Mouse (Mus musculus): ENCODE results near the gene Ctla4. TPM values are rescaled to one million over a fixed set of nuclear protein-coding genes. Genes with fewer than 3 reads are reported as not detected.

Ctla4 gene
- total RNA-seq, 1 experiment from 2014 or later = 12.5 TPM

- ATAC-seq (replicated peaks; ENCODE audit: insufficient number of reproducible peaks, low FRiP score, low TSS enrichment, poor library complexity, severe bottlenecking) = no peak
Observed at GRCm38 (mm10) chr1:60948112-60948511, 61.3 kb downstream of the Ctla4 start.

DNA sequence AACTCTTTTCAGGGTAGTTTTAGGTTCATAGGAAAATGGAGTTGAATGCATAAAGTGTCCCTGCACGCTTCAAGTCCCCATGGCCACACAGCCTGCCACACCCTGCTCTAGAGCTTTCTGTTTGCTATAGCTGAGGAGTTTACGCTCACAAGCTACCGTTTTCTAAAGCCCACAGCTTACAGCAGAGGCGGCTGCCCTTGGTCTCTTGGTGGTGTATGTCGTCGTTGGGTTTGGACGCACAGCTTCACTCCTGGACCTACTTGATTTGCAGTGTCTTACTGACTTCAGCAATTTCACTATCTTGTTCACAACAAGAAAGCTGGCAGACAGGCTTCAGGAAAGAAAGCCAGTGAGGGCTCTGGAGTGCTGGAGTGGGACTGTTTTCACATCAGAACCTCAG is 66.2 kb downstream of the Ctla4 start:
- no peak for ATAC-seq (replicated peaks; ENCODE audit: insufficient number of reproducible peaks, low FRiP score, low TSS enrichment, poor library complexity, severe bottlenecking)

- ATAC-seq (replicated peaks; ENCODE audit: insufficient number of reproducible peaks, low FRiP score, low TSS enrichment, poor library complexity, severe bottlenecking) = no peak
Observed at GRCm38 (mm10) chr1:60953686-60954085, 66.9 kb downstream of the Ctla4 start.

- no peak for ATAC-seq (replicated peaks; ENCODE audit: insufficient number of reproducible peaks, low FRiP score, low TSS enrichment, poor library complexity, severe bottlenecking)
Observed at GRCm38 (mm10) chr1:60954759-60955158, 68.0 kb downstream of the Ctla4 start.

- no peak for ATAC-seq (replicated peaks; ENCODE audit: insufficient number of reproducible peaks, low FRiP score, low TSS enrichment, poor library complexity, severe bottlenecking)
Observed at GRCm38 (mm10) chr1:60955186-60955585, 68.4 kb downstream of the Ctla4 start.

- ATAC-seq (replicated peaks; ENCODE audit: insufficient number of reproducible peaks, low FRiP score, low TSS enrichment, poor library complexity, severe bottlenecking) = no peak
Observed at GRCm38 (mm10) chr1:60956196-60956595, 69.4 kb downstream of the Ctla4 start.

GRCm38 (mm10) chr1:60958287-60958686 is 71.5 kb downstream of the Ctla4 start:
- no peak for ATAC-seq (replicated peaks; ENCODE audit: insufficient number of reproducible peaks, low FRiP score, low TSS enrichment, poor library complexity, severe bottlenecking)

- no peak for ATAC-seq (replicated peaks; ENCODE audit: insufficient number of reproducible peaks, low FRiP score, low TSS enrichment, poor library complexity, severe bottlenecking)
Observed at GRCm38 (mm10) chr1:60959246-60959645, 72.4 kb downstream of the Ctla4 start.

- ATAC-seq (replicated peaks; ENCODE audit: insufficient number of reproducible peaks, low FRiP score, low TSS enrichment, poor library complexity, severe bottlenecking) = no peak
Observed at GRCm38 (mm10) chr1:60960451-60960850, 73.7 kb downstream of the Ctla4 start.

DNA sequence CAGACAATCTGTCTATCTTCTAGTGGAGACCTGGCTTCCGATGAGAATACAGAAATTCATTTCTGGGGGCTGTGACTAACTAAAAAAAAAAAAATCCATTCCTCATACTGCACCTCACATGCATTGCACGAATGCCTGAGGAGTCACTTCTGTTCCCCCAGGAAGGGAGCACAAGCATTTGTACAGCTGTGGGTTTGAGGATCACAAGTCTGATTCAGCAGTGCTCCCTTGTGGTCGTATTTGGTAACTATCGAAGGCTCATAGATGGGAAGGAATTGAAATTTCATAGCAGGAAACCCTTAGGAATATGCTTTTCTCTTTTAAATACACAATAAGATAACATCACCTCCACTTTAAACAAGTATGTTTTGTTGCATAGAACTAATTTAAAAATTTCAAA is 74.3 kb downstream of the Ctla4 start:
- peak; percentile 50; the same call in 1 of the 2 replicates for ATAC-seq (replicated peaks; ENCODE audit: insufficient number of reproducible peaks, low FRiP score, low TSS enrichment, poor library complexity, severe bottlenecking)

- ATAC-seq (replicated peaks; ENCODE audit: insufficient number of reproducible peaks, low FRiP score, low TSS enrichment, poor library complexity, severe bottlenecking) = no peak
Observed at GRCm38 (mm10) chr1:60962095-60962494, 75.3 kb downstream of the Ctla4 start.

Other genes with a start within 250 kb of the Ctla4 start
- 19.8 to 27.1 TPM (median 26.7 TPM) in 3 replicates for gene Cd28, start 170.2 kb upstream of the Ctla4 start, total RNA-seq (2017)
- 2.6 to 6.4 TPM (median 2.7 TPM) in 3 replicates for gene Icos, start 90.9 kb downstream of the Ctla4 start, total RNA-seq (2017)